Mouse (Mus musculus) C2C12 (cell line): Measurements from ENCODE around the gene Cttnbp2. TPM values are rescaled to one million over a fixed set of nuclear protein-coding genes. Genes with fewer than 3 reads are reported as not detected.

Experiments used
- H3K27me3 ChIP-seq: one replicate; pipeline ENCODE4 v1.6.1; 2011; ENCODE audit not compliant: control insufficient read depth, insufficient read depth, insufficient read length
- H3K36me3 ChIP-seq: one replicate; pipeline ENCODE4 v1.6.1; 2011; ENCODE audit not compliant: control insufficient read depth, insufficient read depth
- H3K4me3 ChIP-seq: one replicate; pipeline ENCODE4 v1.5.1; 2011; ENCODE audit warnings: mild to moderate bottlenecking, control low read depth; ENCODE audit not compliant: poor library complexity, insufficient read depth, severe bottlenecking
- H3K79me2 ChIP-seq: one replicate; pipeline ENCODE4 v1.6.1; 2011; ENCODE audit not compliant: control insufficient read depth, insufficient read depth
- H3K79me3 ChIP-seq: one replicate; pipeline ENCODE4 v1.6.1; 2011; ENCODE audit warnings: low read depth, control low read depth
- H3ac ChIP-seq: one replicate; pipeline ENCODE3; 2011; ENCODE audit warnings: low read depth; ENCODE audit not compliant: control insufficient read depth, insufficient read length
- CEBPB ChIP-seq: IDR thresholded peaks from one replicate; pipeline ENCODE4 v1.6.1; 2011; ENCODE audit warnings: low read depth, mild to moderate bottlenecking, control low read depth, moderate library complexity
- CTCF ChIP-seq: IDR thresholded peaks from one replicate; pipeline ENCODE4 v1.5.1; 2011; ENCODE audit not compliant: control insufficient read depth, insufficient read depth, insufficient read length
- FOSL1 ChIP-seq: IDR thresholded peaks from one replicate; pipeline ENCODE4 v1.8.0; 2011; ENCODE audit warnings: mild to moderate bottlenecking, low read length; ENCODE audit not compliant: poor library complexity, insufficient read depth, severe bottlenecking
- MAX ChIP-seq: IDR thresholded peaks from one replicate; pipeline ENCODE4 v1.6.1; 2011; ENCODE audit warnings: mild to moderate bottlenecking, control low read depth
- MYOD1 ChIP-seq: IDR thresholded peaks from one replicate; pipeline ENCODE4 v1.6.1; 2011; ENCODE audit warnings: low read depth; ENCODE audit not compliant: control insufficient read depth, insufficient read length
- MYOG ChIP-seq: IDR thresholded peaks from one replicate; pipeline ENCODE4 v1.6.1; 2011; ENCODE audit not compliant: control insufficient read depth, insufficient read length; ENCODE audit errors: extremely low read depth
- USF1 ChIP-seq: IDR thresholded peaks from one replicate; pipeline ENCODE4 v1.6.1; 2011; ENCODE audit warnings: low read depth, mild to moderate bottlenecking, control low read depth, moderate library complexity
- polyA plus RNA-seq: library from polyadenylated mRNA; unstranded; fragments of >200 nt; fragmentation: generic; extraction: Trizol; gene quantifications from one replicate; pipeline ENCODE4 v1.2.1, GENCODE M21; 2012; ENCODE audit warnings: missing spikeins

The Cttnbp2 gene
- polyA plus RNA-seq, 1 experiment: not detected

DNA sequence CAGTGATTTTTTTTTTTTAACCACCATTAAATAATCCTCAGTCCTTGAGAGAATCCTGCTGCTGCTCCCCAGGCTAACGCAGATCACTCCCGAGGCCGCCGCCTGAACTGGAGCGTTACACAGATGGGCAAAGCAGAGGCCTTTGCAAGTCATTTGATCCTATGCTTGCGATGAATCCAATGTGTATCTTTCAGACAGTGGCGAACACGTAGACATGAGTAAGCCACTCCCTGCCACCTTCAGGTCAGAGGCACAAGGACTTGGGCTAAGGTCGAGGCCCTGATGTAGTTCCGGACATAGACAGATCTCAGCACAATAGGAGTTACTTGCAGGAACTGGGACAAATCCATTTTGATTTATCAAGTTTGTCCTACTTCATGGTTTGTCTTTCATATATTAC lies 49.0 kb downstream of the Cttnbp2 start:
- H3K27me3 ChIP-seq: no peaks in the 10 kb centered on the region
- H3ac ChIP-seq: no peak overlapping the region
- no peaks in the 10 kb centered on the region for H3K79me2 ChIP-seq
- no peaks in the 10 kb centered on the region for H3K79me3 ChIP-seq
- no peaks in the 10 kb centered on the region for H3K36me3 ChIP-seq
- no peak overlapping the region for H3K4me3 ChIP-seq
- no peak for TF ChIP-seq FOSL1
- no peak for TF ChIP-seq CEBPB
- no peak for TF ChIP-seq USF1
- TF ChIP-seq MAX: no peak
- no peak for TF ChIP-seq MYOD1
- TF ChIP-seq CTCF: no peak
- no peak for TF ChIP-seq MYOG

DNA sequence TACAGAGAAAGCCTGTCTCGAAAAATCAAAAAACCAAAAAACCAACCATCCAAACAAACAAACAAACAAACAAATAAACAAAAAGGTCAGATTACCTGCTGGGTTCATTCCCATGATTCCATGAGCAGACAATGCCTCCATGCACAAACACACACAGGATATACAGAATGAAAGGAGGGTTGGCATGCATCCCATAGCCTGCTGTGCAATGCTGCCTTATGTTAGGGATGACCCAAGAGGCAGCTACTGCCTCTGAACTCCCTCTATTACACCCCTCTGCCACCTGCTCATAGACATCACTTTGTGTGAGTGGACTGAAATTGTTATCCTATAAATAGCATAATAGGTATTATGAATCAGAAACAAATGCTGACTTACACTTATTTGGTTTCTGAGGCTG lies 55.0 kb downstream of the Cttnbp2 start:
- Histone ChIP-seq H3ac (no peak overlapping the region), H3K36me3 (no peaks in the 10 kb centered on the region), H3K27me3 (no peaks in the 10 kb centered on the region), H3K4me3 (no peak overlapping the region), H3K79me2 (no peaks in the 10 kb centered on the region), H3K79me3 (no peaks in the 10 kb centered on the region)
- TF ChIP-seq FOSL1 (no peak), MYOD1 (no peak), CEBPB (no peak), MAX (no peak), MYOG (no peak), USF1 (no peak), CTCF (no peak)

DNA sequence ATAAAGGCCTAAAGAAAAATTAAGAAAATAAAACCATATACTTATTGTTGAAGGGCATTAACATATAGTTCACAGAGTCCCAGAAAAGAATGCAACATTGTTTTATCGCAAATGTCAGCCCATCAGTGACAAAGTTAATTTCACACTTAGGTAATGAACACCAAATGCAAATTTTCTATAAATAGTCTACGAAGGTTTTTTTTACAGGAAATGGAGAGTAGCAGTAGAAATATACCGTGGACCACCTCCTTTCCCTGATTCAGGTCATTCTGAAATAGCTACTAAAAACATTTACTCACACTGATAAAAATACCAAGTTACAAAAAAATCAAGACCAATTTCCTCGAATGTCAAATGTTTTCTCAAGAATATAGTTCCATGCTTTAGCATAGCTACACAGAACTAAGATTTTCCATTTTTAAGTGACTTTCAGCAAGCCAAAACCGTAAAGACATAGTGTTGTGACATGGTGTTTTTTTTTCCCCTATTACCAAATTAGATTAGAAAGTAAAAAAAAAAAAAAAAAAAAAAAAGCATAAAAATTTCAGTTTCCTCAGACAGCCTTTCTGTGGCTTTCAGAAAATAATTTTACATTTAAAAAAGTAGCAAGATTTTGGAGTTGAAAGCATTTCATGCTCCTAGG lies 64.0 kb downstream of the Cttnbp2 start:
- no peak overlapping the region for H3ac ChIP-seq
- no peaks in the 10 kb centered on the region for H3K79me3 ChIP-seq
- TF ChIP-seq FOSL1: no peak
- no peak for TF ChIP-seq USF1
- no peak for TF ChIP-seq MYOG
- no peak for TF ChIP-seq CEBPB
- no peak for TF ChIP-seq CTCF
- no peak for TF ChIP-seq MYOD1
- TF ChIP-seq MAX: no peak
- H3K79me2 ChIP-seq: no peaks in the 10 kb centered on the region
- H3K27me3 ChIP-seq: no peaks in the 10 kb centered on the region
- H3K36me3 ChIP-seq: no peaks in the 10 kb centered on the region
- H3K4me3 ChIP-seq: no peak overlapping the region

DNA sequence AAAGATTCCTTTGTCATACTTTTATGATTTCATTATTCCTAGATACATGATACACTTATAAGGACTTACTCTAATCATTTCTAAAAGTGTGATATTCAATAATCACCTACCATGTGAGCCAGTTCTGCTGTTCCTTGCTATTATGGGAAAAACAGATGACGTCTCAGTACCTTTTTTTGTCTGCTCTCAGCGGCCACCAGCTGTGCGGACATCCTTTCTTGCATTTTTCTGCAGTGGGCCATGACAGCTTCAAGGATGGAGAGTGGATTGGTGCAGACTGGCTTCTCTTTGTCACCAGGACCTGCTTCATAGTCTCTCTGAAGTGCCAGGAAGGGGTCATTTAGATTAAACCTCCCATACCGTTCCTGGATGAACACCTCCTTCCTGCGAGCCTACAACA lies 66.6 kb downstream of the Cttnbp2 start:
- H3K79me2 ChIP-seq: no peaks in the 10 kb centered on the region
- TF ChIP-seq MYOG (no peak), CTCF (no peak), CEBPB (no peak), MAX (no peak), USF1 (no peak), MYOD1 (no peak), FOSL1 (no peak)
- H3ac ChIP-seq: no peak overlapping the region
- H3K79me3 ChIP-seq: no peaks in the 10 kb centered on the region
- H3K36me3 ChIP-seq: no peaks in the 10 kb centered on the region
- H3K27me3 ChIP-seq: no peaks in the 10 kb centered on the region
- no peak overlapping the region for H3K4me3 ChIP-seq

DNA sequence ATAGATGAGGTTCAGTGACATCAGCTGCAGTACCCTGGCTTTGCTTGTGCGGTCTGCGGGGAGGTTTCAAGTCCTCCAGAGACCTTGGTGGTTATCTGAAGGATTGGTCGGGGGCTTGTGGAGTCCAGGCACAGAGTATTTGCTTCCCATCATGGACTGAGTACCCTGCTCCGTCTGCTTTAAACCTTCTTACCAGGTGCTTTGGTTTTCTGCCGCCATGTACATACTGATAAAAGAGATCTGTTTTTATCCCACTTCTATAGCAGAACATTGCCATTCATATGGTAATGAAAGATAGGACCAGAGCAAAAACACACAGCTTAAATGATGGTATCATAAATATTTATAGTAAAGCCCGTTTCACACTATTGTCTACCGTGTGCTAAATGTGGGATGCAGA lies 67.7 kb downstream of the Cttnbp2 start:
- Histone ChIP-seq H3K27me3 (no peaks in the 10 kb centered on the region), H3K36me3 (no peaks in the 10 kb centered on the region), H3K79me3 (no peaks in the 10 kb centered on the region), H3ac (no peak overlapping the region), H3K79me2 (no peaks in the 10 kb centered on the region), H3K4me3 (no peak overlapping the region)
- TF ChIP-seq MAX (no peak), CTCF (no peak), USF1 (no peak), CEBPB (no peak), MYOD1 (no peak), FOSL1 (no peak), MYOG (no peak)
